Mouse (Mus musculus) brain, adult 10 weeks (tissue): ENCODE results near the gene Gzf1. TPM values are rescaled to one million over a fixed set of nuclear protein-coding genes. Genes with fewer than 3 reads are reported as not detected.

Experiments used
- polyA plus RNA-seq: library from polyadenylated mRNA; stranded (reverse); fragments of 350-450 nt; fragmentation: Illumina TruSeq; extraction: RNeasy Lipid Tissue Mini Kit (QIAGEN cat#74804); gene quantifications from one replicate; pipeline ENCODE4 v1.2.3, GENCODE M21; 2015; ENCODE audit warnings: low read depth, low replicate concordance

Gene Gzf1
- polyA plus RNA-seq = 28.2 TPM

DNA sequence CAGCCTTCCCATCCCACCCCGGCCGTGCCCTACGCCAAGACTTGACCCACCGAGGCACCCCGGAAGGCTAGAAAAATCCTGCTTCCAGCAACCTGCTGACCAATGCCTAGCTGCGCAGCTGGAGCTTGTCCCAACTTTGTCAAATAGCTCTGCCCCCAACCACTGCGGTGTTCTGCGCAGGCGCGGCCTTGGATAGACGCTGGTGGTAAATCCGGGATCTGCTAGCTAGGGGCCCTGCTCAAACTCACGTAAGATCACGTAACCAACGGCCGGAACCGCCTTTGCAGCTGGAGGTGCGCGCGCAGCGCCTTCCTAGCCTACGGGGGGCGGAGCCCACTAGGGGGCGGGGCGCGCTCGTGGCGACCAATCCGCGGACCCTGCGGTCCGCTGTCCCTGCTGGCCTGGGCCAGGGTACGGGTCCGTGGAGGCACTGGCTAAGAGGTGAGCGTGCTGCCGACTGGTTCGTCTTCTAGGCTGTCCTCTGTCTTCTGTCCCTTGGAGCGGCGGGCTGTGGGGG is at the start of gene Gzf1:
Gene Gzf1, plus strand, starts transcription at position 249 of the 517 bp plus-strand sequence.

GRCm38 (mm10) chr2:148672199-148673096 is 8.4 kb upstream of the Gzf1 start, which contains the start of gene Nxt1:
TSS of gene Nxt1 (plus strand) at chr2:148672601.

GRCm38 (mm10) chr2:148732327-148733000 is 51.6 kb downstream of the Gzf1 start, which contains the start of gene Napb:
TSS of gene Napb (minus strand) at chr2:148732467.

Other genes starting within 250 kb of the Gzf1 start
- gene Cd93, start 237.5 kb upstream of the Gzf1 start, polyA plus RNA-seq = 3.0 TPM
- gene Nxt1, start 8.4 kb upstream of the Gzf1 start, polyA plus RNA-seq = 18.9 TPM
- 321 TPM for gene Napb, start 51.4 kb downstream of the Gzf1 start, polyA plus RNA-seq
- gene Cstl1, start 69.3 kb downstream of the Gzf1 start, polyA plus RNA-seq = not detected
- gene Cst11, start 90.5 kb downstream of the Gzf1 start, polyA plus RNA-seq = not detected
- gene 8030411F24Rik, start 101.0 kb downstream of the Gzf1 start, polyA plus RNA-seq = not detected
- not detected for gene Cst12, start 108.3 kb downstream of the Gzf1 start, polyA plus RNA-seq
- gene Cst8, start 117.8 kb downstream of the Gzf1 start, polyA plus RNA-seq = not detected
- not detected for gene Cst13, start 139.1 kb downstream of the Gzf1 start, polyA plus RNA-seq
- not detected for gene Cst9, start 154.1 kb downstream of the Gzf1 start, polyA plus RNA-seq
- not detected for gene 9230104L09Rik, start 184.0 kb downstream of the Gzf1 start, polyA plus RNA-seq
- 3,491 TPM for gene Cst3, start 194.7 kb downstream of the Gzf1 start, polyA plus RNA-seq